Mouse (Mus musculus) stomach, postnatal 0 days (tissue): Measurements from ENCODE around the gene Pcbp1.

Experiments
- CTCF ChIP-seq: IDR thresholded peaks from 2 replicates; pipeline ENCODE4 v1.5.1; 2016; ENCODE audit warnings: antibody characterized with exemption, low read depth, mild to moderate bottlenecking, moderate library complexity
- EP300 ChIP-seq: optimal IDR thresholded peaks from 2 replicates; pipeline ENCODE3; 2016; ENCODE audit warnings: antibody characterized with exemption

DNA sequence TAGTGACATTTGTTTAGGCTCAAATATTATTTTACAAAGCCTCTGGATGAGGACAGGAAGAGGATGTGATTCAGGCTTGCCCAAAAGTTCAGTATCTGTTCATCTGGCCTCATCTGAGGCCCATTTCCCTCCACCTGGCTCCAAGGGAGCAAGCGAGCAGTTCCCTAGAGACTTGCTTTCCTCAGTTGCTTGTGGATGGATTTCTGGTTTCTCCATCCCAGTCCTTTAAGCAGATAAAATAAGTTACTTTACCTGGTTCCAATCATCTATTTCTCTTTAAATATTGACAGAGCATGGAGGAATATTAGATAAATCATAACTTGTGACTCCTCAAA is 2.3 kb upstream of the Pcbp1 start:
- TF ChIP-seq CTCF (no peak), EP300 (no peak)
